Mouse (Mus musculus) thymus, postnatal 4 days (tissue): ENCODE measurements at regions not wholly inside any gene's neighbourhood (a gene's known extent, or its start where the extent isn't known, plus 50 kb on each side); places are given as distances from the start of the nearest gene placed in this dataset.
A peak's percentile ranks its signal among the peaks of the same experiment; 100 is the strongest.
"Not testable (repeated sequence)": the region's sequence is repeated elsewhere in the genome, so short reads cannot be mapped to it uniquely, and the experiment has no call there.

ENCODE experiments used
- DNase-seq: peaks from one replicate; pipeline ENCODE4 v3.0.0; 2021

DNA sequence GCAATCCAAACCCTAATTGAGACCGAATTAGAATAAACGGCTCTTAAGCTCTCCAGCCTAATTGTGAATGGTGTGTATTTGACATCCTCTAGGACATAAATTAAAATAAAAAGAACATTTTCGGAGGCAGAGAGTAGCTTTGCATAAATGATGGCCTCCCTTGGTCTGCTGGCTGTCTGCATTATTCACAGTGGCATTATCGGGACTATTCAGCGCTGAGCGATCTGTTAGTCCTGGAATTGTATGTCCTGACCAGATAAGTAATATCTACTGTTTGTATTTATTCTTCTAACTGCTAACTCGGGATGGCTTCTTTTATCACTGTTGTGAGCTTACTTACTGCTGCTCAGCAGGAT is 299.6 kb downstream of the Chl1 start:
- no peak for DNase-seq

DNA sequence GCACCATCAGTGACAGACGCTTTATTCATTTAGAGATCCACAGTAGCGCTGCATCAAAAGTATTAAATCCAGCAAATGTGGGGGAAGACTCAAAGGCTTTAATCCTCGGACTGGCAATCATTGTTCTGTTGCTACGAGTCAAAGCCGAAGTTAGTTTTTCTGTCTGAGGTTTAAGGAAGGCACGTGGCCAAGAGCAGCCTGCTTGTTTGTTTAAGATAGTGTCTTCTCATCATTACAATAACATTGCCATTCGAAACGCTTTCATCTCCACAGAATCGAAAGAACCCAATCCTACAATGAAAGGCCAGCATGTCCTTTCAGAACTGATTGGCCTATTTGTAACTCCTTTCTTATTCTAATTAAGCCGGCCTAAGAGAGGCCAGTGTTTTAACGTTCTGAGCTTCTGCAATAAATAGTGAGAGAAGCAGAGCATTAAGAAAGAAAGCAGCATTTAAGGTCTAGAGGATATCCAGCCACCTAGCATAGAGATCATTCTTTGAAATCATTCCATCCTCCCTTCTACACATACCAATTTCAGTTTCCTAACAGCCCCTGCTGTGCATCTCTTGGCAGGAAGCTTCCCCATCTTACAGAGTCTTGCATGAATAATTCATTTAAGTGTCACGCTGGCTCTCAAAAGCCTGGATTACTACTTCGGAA is 300.1 kb downstream of the Chl1 start:
- no peak for DNase-seq

DNA sequence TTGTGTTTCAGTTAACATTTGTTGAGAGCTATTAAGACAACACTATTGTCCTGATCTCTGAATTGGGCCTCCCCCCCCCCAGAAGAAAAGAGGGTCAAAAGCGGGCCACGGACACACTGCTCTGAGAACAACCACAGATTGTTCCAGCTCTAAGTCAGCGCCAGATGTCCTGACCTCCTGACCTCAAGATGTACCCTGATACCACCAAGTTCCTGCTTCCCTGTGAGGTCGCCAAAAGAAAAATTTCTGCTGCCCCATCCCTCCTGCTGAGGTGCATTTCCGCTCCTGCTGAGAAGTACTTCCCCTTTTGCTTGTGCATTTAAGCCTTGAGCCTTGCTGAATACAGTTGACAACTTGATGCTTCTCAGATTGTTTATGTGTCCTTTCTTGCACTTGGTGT is 306.0 kb downstream of the Chl1 start:
- DNase-seq: not testable (repeated sequence)

DNA sequence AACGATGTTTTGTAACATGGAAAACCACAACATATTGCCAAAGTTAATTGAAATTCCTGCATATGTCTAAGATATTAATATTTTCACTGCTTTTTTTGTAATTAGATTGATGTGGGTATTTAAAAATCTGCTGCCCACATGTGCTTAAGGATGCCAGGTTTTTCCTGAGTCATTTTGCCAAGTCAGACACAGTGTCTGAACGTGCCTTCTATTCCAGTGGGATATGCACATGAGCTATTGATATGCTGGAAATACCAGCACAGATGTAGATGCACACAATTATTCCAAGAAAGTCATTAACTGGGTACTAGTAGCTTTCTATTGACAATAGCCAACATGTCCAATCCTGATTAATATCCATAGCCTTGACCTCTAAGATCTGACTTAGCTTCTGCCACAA is 315.7 kb downstream of the Chl1 start:
- no peak for DNase-seq

DNA sequence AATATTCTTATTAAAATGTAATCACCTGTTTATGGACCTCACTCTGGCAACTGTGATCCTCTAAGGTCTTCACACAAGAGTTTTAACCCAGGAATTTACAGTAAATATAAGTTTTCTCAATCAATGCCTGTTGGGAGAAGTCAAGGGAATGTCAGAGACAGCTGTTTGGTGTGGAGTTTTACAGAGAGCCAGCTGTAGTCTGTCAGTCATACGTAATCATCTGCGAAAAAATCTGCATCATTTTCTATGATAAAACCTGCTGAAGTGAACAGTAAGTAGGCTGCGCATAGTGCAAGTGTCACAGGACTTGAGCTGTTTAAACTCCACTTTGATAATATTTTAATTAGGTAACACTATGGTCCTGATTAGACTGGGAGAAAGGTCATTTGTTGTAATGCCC is 317.2 kb downstream of the Chl1 start:
- DNase-seq: no peak

DNA sequence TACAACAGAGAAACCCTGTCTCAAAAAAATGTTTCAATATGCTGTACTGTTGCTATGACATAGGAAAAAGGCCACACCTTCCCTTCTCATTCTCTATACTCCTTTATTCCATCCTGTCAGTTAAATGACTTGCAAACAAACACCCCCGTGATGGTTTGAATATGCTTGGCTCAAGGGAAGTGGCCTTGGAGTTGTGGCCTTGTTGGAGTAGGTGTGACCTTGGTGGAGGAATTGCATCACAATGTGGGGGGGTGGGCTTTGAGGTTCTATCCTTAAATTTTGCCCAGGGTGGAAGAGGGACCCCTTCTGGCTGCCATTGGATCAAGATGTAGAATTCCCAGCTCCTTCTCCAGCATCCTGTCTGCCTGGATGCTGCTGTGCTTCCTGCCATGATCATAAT is 318.5 kb downstream of the Chl1 start:
- DNase-seq: no peak

DNA sequence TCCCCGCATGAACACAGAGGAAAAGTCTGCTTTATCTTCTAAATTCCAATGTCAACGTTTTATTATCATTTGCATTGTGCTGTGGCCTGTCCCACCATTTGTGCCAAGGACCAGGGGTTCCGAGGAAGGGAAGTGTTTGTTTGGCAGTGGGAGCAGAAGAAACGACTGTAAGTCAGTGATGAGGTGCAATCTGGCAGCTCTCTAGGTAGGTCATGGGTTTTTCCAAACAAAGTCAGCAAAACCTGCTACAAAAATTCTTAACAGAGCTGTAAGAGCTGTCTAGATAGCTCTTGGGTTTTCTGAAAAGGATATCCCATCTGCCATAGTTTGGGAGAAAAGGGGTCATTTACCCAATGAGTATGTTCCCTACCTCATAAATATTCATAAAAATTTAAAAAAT is 321.9 kb downstream of the Chl1 start:
- no peak for DNase-seq

DNA sequence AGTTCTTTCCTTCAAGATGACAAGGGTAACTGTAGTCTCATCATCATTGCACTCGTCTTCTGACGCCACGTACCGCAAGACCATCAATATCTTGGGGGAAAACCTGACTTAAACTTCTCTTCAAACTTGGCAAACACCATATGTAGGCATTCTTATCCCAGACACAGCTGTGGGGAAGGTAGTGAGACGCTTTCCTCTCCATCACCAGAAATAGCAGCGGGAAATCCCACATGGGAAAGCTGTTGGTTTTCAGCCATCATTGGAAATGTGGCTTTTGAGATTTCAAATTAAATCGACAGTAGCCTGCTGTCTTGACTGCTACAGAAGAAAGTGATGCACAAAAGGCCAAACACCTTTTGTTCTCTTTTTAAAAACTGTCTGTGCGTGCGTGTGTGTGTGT is 322.4 kb downstream of the Chl1 start:
- no peak for DNase-seq

DNA sequence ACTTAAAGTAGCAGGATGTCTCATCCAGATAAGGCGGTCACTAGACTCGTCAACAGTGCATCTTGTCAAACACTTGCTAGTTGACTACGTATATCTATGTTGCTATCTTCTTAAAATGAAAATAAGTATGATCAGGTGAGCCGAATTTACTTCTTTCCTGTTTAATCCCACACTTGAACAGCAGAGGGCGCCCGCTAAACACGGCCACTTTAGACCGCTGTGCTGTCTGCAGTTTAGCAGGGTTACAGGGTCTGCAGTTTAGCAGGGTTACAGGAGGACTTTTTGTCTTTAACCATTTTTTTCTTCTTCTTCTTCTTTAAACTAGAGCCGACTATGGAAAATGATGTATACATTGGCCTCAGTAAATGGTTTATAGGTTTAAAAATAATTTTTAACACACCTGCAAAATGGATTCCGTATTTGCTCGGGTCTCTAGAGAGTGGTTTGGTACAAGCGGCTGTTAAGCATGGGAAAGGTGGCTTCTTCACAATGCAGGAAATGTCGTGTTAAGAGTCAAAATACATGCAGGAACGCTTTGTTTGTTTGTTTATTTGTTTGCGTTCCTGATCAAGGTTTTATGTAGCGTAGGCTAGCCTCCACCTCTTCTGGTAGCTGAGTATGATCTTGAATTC is 323.2 kb downstream of the Chl1 start:
- DNase-seq: peak; percentile 52

DNA sequence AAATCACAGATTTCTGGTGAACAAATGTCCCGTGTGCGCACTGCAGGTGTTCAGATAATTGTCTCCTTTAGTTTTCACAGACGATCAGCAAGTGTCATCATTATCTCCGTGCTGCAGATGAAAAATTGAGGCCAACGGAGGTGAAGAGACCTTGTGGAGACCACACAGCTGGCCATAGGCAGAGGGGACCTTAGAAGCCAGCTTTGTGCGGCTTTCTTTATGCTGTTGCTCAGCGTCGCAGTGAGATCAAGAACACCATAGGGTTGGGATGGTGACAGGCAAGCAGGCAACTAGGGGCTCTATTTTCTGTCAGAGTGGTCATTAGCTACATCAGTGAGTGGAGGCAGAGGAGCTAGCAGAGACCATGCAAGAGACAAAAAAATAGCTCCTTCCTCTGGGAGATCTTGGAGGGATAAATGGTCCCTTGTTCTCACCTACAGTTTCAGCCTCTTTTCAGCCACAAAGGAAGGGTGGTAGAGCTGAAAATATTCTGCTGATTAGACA is 324.4 kb downstream of the Chl1 start:
- DNase-seq: no peak

DNA sequence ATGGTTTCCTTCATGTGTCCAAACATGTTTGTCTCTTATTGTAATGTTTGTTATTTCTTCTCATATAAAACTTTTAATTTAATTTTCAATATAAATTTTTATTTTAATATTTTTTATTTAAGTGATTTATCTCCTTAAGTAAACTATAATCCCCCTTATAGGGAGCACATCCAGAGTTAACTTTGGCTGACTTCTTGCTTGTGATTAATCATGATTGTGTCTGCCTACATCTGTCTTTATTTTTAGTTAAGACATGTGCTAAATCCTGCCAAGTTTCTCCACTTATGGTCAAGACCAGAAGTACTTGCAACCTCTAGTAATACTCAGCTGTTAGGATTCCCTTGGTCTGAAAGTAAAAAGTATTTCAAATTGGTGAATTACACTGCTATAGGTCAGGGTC is 349.4 kb downstream of the Chl1 start:
- DNase-seq: no peak

DNA sequence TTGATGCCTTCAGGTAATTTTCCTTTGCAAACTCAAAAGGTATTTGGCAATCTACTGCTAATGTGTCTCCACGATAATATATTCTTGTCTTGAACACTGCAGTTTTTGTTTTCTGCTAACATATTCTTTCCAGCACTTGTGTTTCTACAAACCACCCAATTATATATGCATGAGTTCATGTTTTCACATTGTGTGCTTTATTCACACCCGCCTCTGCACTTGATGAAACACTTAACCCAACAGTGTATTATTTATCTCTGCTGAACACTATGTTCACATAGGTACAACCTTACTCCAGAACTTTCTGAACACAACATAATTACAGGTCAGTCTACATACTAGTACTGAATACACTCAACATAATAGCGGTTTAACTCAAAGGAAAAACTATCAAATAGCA is 383.1 kb downstream of the Chl1 start:
- DNase-seq: no peak

DNA sequence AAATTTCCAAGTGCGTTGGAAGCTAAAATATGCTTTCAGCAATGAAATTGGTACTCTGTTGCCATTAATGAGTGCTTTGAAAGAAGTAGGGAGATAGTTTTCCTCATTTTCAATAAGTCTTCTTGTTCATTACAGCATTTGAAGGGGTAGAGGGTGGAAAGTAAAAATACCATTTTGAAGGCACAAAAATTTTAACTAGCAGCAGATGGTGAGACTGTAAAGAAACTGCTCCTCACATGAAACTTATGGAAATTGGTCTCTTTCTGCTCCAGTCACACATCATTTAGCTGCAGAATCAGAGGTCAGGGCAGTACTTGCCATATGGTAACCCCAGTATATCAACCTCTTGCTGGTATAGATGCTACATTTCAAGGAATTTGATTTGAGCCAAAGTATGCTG is 414.1 kb downstream of the Chl1 start:
- DNase-seq: no peak

DNA sequence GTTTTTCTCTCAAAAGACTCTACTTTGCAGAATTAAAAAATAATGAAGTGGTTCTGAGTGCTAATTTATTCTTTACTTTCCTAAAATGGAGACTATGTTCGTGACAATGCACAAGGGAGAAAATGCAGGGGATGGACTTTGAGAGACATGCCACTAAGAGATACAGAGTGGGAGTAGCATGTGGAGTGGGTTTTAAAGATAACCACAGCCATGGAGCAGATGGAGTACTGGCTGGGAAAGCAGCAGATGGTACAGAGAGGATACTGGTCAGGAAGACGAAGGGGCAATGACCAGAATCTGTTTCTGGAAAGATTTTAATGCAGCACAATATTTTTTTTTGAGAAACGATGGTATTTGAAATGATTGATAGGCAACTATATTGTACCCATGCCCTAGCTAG is 416.7 kb downstream of the Chl1 start:
- DNase-seq: no peak

DNA sequence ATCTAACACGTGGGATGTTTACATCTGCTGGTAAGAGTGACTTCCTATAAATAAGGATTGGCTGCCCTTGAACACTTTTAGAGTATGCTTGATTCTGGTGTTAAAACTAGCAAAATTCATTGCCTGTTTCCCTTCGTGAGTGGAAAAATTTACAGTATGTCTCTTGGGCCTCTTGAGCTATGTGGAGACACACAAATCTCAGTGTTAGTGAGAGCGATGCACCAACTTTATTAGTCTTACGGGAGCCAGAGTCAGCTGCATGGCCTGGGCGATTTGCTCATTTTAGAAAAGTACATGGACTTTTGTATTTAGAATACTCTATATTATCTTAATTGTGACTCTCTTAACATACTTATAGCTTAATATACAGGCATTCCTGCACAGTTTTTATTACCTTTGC is 430.0 kb downstream of the Chl1 start:
- no peak for DNase-seq

DNA sequence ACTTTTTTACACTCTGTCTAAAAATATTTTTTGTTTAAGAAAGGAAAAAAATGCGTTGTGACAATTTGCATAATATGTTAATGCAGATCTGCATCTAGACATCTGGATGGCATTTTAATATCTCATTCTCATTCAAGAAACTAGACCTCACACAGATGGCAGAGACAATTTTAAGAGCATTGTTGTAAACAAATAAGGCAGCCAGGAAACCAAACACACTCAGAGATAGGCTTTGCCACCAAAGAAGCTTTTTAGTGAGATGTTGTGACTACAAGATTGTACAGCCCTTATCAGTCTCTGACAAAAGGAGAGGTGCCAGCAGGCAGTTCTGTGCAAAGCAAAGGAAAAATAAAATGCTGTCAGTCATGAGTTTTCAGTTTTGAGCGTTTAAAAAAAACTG is 434.0 kb downstream of the Chl1 start:
- DNase-seq: no peak

DNA sequence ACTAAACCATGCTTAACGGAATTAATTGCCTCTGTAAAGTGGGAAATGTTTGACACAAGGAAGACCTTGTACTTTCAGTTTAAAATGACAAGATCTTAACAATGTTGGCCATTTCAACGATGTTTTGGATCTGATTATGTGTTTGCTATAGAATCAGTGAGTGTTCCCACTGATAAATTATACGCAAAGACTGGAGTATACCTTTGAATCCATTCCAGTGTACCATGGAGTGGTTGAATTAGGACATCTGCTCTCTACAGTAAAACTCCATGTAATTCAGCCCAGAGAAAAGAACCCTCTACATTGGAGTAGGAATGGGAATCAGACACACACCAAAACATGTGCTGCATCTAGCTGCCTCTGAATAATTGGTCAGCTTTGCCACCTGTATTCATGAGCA is 437.1 kb downstream of the Chl1 start:
- DNase-seq: no peak

DNA sequence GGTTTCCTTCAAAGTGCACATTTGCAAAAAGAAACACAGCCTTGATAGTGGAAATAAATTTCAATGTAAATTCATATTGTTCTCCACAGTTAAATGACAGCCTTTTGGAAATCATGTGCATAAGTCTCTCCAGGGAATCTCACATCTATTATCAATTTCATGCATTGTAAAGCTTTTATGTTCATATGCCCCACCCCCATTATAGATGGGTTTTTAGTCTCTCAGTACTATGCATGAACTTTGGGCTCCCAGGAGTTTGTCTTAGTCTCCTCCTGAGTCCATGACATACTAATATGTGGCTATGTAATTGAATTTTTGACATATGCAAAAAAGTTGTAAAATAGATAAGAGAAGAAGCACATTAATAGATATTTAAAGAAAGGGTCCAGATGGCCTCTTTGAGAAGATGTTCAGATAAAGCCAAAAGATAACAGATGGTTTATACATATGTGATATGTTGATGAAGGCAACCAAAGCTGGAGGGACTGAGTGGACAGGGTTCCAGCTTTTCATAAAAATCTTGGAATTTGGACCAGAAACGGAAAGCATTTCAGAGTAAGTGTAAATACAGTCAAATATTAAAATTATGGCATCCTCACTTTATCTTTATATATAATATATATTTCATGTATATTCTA is 442.9 kb downstream of the Chl1 start:
- no peak for DNase-seq

DNA sequence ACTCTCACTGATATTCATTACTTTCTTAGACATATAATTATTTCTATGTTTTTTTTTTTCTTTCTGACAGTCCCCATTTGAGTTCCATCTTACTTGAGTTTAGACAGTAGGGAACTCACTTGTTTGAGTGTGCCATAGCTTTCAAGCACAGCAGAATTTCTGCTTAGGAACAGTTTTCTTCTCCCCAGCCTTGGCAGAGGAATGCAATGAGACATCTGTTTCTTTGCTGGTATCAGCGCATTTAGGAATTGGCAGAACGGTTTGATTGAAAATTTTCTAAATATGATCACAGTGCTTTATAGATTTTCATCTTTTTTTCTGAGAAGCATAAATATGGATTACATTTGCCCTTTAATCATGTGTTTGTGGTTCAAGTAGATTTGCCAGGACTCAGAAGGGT is 448.6 kb downstream of the Chl1 start:
- no peak for DNase-seq

DNA sequence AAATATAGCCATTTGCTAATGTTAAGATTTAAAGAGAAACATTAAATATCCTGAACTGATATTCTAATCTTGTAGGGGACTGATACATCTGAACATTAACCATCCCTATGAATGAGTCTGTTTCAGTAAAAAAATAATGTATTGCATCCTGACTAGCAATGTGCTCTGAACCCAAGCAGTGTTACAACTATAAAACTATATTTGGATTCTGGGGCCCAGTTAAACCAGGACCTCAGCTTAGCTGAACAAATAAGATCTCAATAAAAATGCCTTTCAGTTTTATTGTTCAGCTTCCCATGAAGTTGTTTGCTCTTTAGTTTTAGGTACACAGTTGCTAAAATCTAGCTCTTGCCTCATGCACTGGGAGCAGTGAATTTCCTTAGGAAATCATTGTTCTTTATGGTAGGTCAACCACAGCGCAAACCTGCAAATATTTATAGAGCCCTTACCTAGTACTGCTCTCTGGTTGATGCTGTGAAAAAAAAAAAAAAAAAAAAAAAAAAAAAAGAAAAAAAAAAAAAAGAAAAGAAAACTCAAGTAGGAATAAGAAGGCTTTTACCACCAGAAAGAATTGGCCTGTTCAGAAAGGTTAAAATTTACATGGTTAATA is 457.5 kb downstream of the Chl1 start:
- no peak for DNase-seq

DNA sequence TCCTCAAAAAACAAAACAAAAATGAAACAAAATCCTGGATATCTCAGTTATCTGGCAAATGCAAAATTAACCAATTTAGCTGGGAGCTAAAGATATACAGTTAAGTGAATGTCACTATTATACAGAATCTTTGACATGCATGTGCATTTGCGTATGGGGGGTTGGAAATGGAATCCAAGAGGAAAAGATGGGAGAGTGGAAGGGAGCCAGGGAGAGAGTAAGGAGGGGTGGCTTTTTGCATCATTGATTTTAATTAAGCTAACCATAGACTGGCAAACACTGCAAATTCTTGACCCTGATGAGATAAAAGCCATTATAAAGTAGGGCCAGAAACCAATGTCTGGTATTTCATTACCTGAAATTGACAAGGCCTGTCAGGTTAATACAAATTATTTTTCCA is 488.8 kb downstream of the Chl1 start:
- no peak for DNase-seq

DNA sequence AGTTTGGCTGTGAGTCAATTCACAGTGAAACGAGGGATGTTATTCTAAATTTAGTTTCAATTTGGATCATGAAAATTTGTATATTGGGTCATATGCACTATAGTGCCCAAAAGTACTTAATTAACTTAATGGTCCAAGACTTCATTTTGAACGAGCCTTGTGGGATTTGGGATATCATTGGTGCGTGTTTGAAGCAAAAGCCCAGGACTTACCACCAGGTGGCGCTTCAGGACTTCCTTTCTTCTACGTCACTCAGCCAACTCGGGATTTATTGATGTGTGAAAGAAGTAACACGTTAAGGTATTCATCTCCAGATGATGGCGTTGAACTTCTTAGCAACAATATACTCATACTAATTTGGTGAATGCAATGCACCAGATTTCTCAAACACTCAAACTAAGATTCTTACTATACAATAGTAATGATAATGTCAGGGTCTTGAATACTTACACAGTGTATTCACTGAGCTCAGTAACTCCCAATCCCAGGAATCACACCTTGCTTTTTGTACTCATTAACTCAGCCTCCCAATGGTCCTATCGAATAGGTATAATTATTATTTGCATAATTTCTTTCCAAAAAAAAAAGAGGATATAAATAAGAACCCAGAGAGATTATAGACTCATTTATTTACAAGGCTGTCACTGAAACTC is 464.0 kb upstream of the Cntn6 start:
- DNase-seq: peak; percentile 48

DNA sequence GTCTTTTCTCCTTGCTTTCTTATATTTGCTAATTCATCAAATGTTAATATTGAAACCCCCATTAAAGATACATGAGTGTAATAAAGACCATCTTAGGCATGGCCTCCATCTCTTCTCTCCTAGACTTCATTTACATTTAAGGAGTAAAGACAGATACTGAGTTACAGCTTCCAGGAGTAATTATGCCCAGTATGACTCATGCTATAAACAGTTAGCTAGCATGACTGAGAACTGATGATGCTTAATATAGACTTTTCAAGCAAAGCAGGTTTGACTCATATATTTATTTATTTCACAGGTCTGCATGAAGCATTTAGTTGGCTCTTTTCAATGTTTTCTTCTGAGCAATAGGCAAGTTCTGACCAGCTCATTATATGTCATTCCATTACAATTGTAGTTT is 453.7 kb upstream of the Cntn6 start:
- DNase-seq: no peak

DNA sequence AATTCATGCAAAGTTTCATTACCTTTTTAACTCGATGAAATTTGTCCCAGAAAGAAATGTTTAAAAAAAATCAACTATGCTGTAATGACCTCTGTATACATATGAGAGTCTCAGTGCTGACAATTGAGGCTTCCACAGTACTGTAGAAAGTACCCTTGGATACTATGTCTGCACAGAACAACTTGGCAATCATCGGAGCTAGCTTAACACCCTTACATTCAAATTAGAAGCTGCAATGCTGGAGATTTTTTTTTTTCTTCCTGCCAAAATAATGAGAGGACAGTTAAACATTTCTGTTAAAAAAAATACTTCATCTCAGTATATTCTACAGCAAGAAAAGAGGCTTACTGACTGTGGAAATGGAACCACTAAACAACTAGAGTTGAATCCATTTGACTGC is 452.1 kb upstream of the Cntn6 start:
- no peak for DNase-seq
